19 mouse cellular contexts compared by ENCODE assay signal in genomic region chr5:115500383-115500935, GRCm38 (mm10). TPM values are rescaled to one million over a fixed set of nuclear protein-coding genes. Genes with fewer than 3 reads are reported as not detected.
DNase-seq lines count a peak whose midpoint lies in the region; ATAC-seq and TF ChIP-seq lines count a peak whose summit lies in the region.
"Had no signal": no experiment of that assay in that cellular context is flagged by ENCODE, and none has a peak within 500 bp of the region (broad histone marks: within the 10 kb centered on the region; RNA-seq: fewer than 3 reads in every experiment).

No protein-coding gene starts in this region.

- H3K4me2 ChIP-seq in heart, embryonic 12.5 days = no peak overlapping the region
- H3K4me2 ChIP-seq in liver, postnatal 0 days (ENCODE audit: low read depth, low read length) = peak overlapping the region; percentile 44; the same call in 1 of the 2 replicates
- H3K4me2 ChIP-seq in liver, embryonic 11.5 days = no peak overlapping the region
- no peak overlapping the region for H3K4me2 ChIP-seq in forebrain, embryonic 12.5 days
- H3K4me2 ChIP-seq: embryonic facial prominence, embryonic 15.5 days; limb, embryonic 12.5 days; stomach, embryonic 15.5 days had no signal

- no peaks in the 10 kb centered on the region for H3K4me1 ChIP-seq in heart, embryonic 12.5 days (replicated peaks)
- no peaks in the 10 kb centered on the region; the same call in 1 of the 2 replicates for H3K4me1 ChIP-seq in liver, postnatal 0 days (ENCODE audit: insufficient read depth)
- no peaks in the 10 kb centered on the region for H3K4me1 ChIP-seq in liver, embryonic 11.5 days (replicated peaks; ENCODE audit: control insufficient read depth, insufficient read depth, low read length)
- no peaks in the 10 kb centered on the region for H3K4me1 ChIP-seq in forebrain, embryonic 12.5 days
- H3K4me1 ChIP-seq: limb, embryonic 12.5 days; stomach, embryonic 15.5 days had no signal

- H3K9me3 ChIP-seq in heart, embryonic 12.5 days (replicated peaks) = no peaks in the 10 kb centered on the region
- H3K9me3 ChIP-seq in liver, postnatal 0 days (ENCODE audit: low read length) = peaks cover 2% of the 10 kb centered on the region; the same call in 1 of the 2 replicates
- H3K9me3 ChIP-seq in liver, embryonic 11.5 days (ENCODE audit: control insufficient read depth, low read length) = no peaks in the 10 kb centered on the region
- no peaks in the 10 kb centered on the region for H3K9me3 ChIP-seq in forebrain, embryonic 12.5 days
- H3K9me3 ChIP-seq: limb, embryonic 12.5 days; stomach, embryonic 15.5 days had no signal

- peak; percentile 98 for DNase-seq in heart, adult 11 months
- peak; percentile 50 for DNase-seq in liver, postnatal 0 days
- no peak for DNase-seq in liver, embryonic 11.5 days (ENCODE audit: low spot score)
- peak; percentile 23 for DNase-seq in adipocyte (ENCODE audit: low spot score)
- no peak for DNase-seq in gastrocnemius, adult 18-20 months (ENCODE audit: low spot score)
- DNase-seq: B cell, adult 2 months; gastrocnemius, postnatal 14 days; heart, postnatal 14 days; thymus, postnatal 4 days had no signal

- 78% methylated on average over 12 of the region's 12 CpGs for WGBS in heart, embryonic 12.5 days
- 54% methylated on average over 12 of the region's 12 CpGs for WGBS in liver, postnatal 0 days (ENCODE audit: insufficient replicate concordance)
- WGBS in liver, embryonic 11.5 days = 68% methylated on average over 12 of the region's 12 CpGs
- 40% methylated on average over 12 of the region's 12 CpGs for whole genome bisulfite sequencing in macrophage (ENCODE audit: missing documents)
- WGBS in forebrain, embryonic 12.5 days = 86% methylated on average over 12 of the region's 12 CpGs

- no peaks in the 10 kb centered on the region for H3K27me3 ChIP-seq in heart, embryonic 12.5 days (replicated peaks)
- H3K27me3 ChIP-seq in liver, postnatal 0 days (ENCODE audit: insufficient read depth, low read length) = no peaks in the 10 kb centered on the region
- H3K27me3 ChIP-seq in liver, embryonic 11.5 days (replicated peaks; ENCODE audit: control insufficient read depth, insufficient read depth, low read length) = no peaks in the 10 kb centered on the region
- H3K27me3 ChIP-seq in forebrain, embryonic 12.5 days = no peaks in the 10 kb centered on the region
- H3K27me3 ChIP-seq: embryonic facial prominence, embryonic 15.5 days; limb, embryonic 12.5 days; stomach, embryonic 15.5 days had no signal

- TF ChIP-seq CTCF in liver, postnatal 0 days (IDR thresholded peaks at IDR 0.05; ENCODE audit: low read depth) = no peak

- H3K27ac ChIP-seq in heart, embryonic 12.5 days (ENCODE audit: poor library complexity, severe bottlenecking) = no peak overlapping the region
- peak overlapping the region; percentile 66 for H3K27ac ChIP-seq in liver, postnatal 0 days (ENCODE audit: low read depth)
- no peak overlapping the region for H3K27ac ChIP-seq in liver, embryonic 11.5 days (ENCODE audit: low read depth, low read length)
- peak overlapping the region; percentile 74 for H3K27ac ChIP-seq in macrophage
- H3K27ac ChIP-seq in forebrain, embryonic 12.5 days = no peak overlapping the region
- H3K27ac ChIP-seq: embryonic facial prominence, embryonic 15.5 days; limb, embryonic 12.5 days; stomach, embryonic 15.5 days had no signal

- TF ChIP-seq EP300 in liver, postnatal 0 days (IDR thresholded peaks at IDR 0.05; ENCODE audit: low read depth) = peak; percentile 48; the same call in 1 of the 2 replicates

- H3K79me2 ChIP-seq in macrophage (ENCODE audit: inconsistent target) = no peaks in the 10 kb centered on the region

- H3K9ac ChIP-seq in heart, embryonic 12.5 days = no peak overlapping the region
- no peak overlapping the region for H3K9ac ChIP-seq in liver, postnatal 0 days (replicated peaks)
- H3K9ac ChIP-seq in liver, embryonic 11.5 days (ENCODE audit: low read depth, low read length) = no peak overlapping the region
- H3K9ac ChIP-seq in forebrain, embryonic 12.5 days = no peak overlapping the region
- H3K9ac ChIP-seq: embryonic facial prominence, embryonic 15.5 days; limb, embryonic 12.5 days; stomach, embryonic 15.5 days had no signal

- H3K36me3 ChIP-seq in heart, embryonic 12.5 days = no peaks in the 10 kb centered on the region
- H3K36me3 ChIP-seq in liver, postnatal 0 days (replicated peaks; ENCODE audit: insufficient read depth, low read length) = no peaks in the 10 kb centered on the region
- H3K36me3 ChIP-seq in liver, embryonic 11.5 days (ENCODE audit: control insufficient read depth, insufficient read depth, low read length) = no peaks in the 10 kb centered on the region
- no peaks in the 10 kb centered on the region for H3K36me3 ChIP-seq in macrophage (ENCODE audit: inconsistent target)
- no peaks in the 10 kb centered on the region for H3K36me3 ChIP-seq in forebrain, embryonic 12.5 days (replicated peaks)
- H3K36me3 ChIP-seq: embryonic facial prominence, embryonic 15.5 days; limb, embryonic 12.5 days; stomach, embryonic 15.5 days had no signal

- no peak overlapping the region for H3K4me3 ChIP-seq in heart, embryonic 12.5 days
- no peak overlapping the region for H3K4me3 ChIP-seq in liver, postnatal 0 days (ENCODE audit: low read depth, low read length)
- H3K4me3 ChIP-seq in liver, embryonic 11.5 days (ENCODE audit: low read depth, low read length) = no peak overlapping the region
- no peak overlapping the region for H3K4me3 ChIP-seq in macrophage (ENCODE audit: inconsistent target)
- no peak overlapping the region for H3K4me3 ChIP-seq in forebrain, embryonic 12.5 days (replicated peaks)
- H3K4me3 ChIP-seq: embryonic facial prominence, embryonic 15.5 days; limb, embryonic 12.5 days; megakaryocyte, embryonic 14.5 days; myocyte; stomach, embryonic 15.5 days had no signal

- ATAC-seq in heart, embryonic 12.5 days (ENCODE audit: insufficient number of reproducible peaks, low FRiP score) = no peak
- ATAC-seq in liver, postnatal 0 days = peak; percentile 50
- ATAC-seq in liver, embryonic 11.5 days (replicated peaks; ENCODE audit: low FRiP score) = no peak
- ATAC-seq in forebrain, embryonic 12.5 days (ENCODE audit: low FRiP score) = no peak
- ATAC-seq: forebrain, embryonic 16.5 days had no signal

RNA-seq across cellular contexts. Expression of gene Pxn, which starts 6.0 kb away (rescaled TPM):
- 41.1 and 41.7 TPM in 2 replicates for polyA plus RNA-seq in heart, embryonic 12.5 days (2016; fragmentation: Nextera tagmentation; extraction: Ambion mirVana)
- 14.9 and 16.3 TPM in 2 replicates for polyA plus RNA-seq in liver, postnatal 0 days (2015; fragmentation: Nextera tagmentation; extraction: Ambion mirVana)
- polyA plus RNA-seq in liver, embryonic 11.5 days (2014; fragmentation: Nextera tagmentation; extraction: Ambion mirVana) = 12.4 and 14.0 TPM in 2 replicates
- 100 to 1,000 TPM; 147 to 750 (median 196) TPM for total RNA-seq in macrophage (2018; cell fraction: chromatin; rRNA removed)
- 100 to 1,000 TPM in 5 of 26 experiments, 10 to 100 TPM in 21; 72.4 to 157 (median 88.1) TPM for total RNA-seq in macrophage (2018; cell fraction: cytosol; rRNA removed)
- total RNA-seq in macrophage (2018; cell fraction: nucleus; rRNA removed) = 100 to 1,000 TPM; 108 to 337 (median 136) TPM
- 48.5 to 74.5 TPM (median 67.7 TPM) in 3 replicates for polyA plus RNA-seq in macrophage (2018)
- polyA plus RNA-seq in forebrain, embryonic 12.5 days (2016; fragmentation: Nextera tagmentation; extraction: Ambion mirVana) = 24.6 and 25.3 TPM in 2 replicates
- total RNA-seq in gastrocnemius, adult 18-20 months (2021) = 10 to 100 TPM; 87.2 to 94.2 TPM

RNA-seq across cellular contexts. Expression of gene Sirt4, which starts 15.9 kb away (rescaled TPM):
- polyA plus RNA-seq in heart, embryonic 12.5 days (2016; fragmentation: Nextera tagmentation; extraction: Ambion mirVana) = 14.7 and 18.0 TPM in 2 replicates
- 3.5 and 3.9 TPM in 2 replicates for polyA plus RNA-seq in liver, postnatal 0 days (2015; fragmentation: Nextera tagmentation; extraction: Ambion mirVana)
- 14.8 and 15.2 TPM in 2 replicates for polyA plus RNA-seq in liver, embryonic 11.5 days (2014; fragmentation: Nextera tagmentation; extraction: Ambion mirVana)
- 10 to 100 TPM in 24 of 26 experiments, 1 to 10 TPM in 2; 6.2 to 80.4 (median 31.0) TPM for total RNA-seq in macrophage (2018; cell fraction: chromatin; rRNA removed)
- total RNA-seq in macrophage (2018; cell fraction: cytosol; rRNA removed) = 10 to 100 TPM in 4 of 26 experiments, 1 to 10 TPM in 22; 2.0 to 12.0 (median 7.2) TPM
- 10 to 100 TPM in 25 of 26 experiments, 1 to 10 TPM in 1; 4.8 to 59.3 (median 25.2) TPM for total RNA-seq in macrophage (2018; cell fraction: nucleus; rRNA removed)
- 6.7 to 11.2 TPM (median 7.2 TPM) in 3 replicates for polyA plus RNA-seq in macrophage (2018)
- 20.0 and 23.2 TPM in 2 replicates for polyA plus RNA-seq in forebrain, embryonic 12.5 days (2016; fragmentation: Nextera tagmentation; extraction: Ambion mirVana)
- 10 to 100 TPM; 14.8 to 16.5 TPM for total RNA-seq in gastrocnemius, adult 18-20 months (2021)

RNA-seq across cellular contexts. Expression of gene Pla2g1b, which starts 34.4 kb away (rescaled TPM):
- polyA plus RNA-seq in heart, embryonic 12.5 days (2016; fragmentation: Nextera tagmentation; extraction: Ambion mirVana) = 0.72 and 1.3 TPM in 2 replicates
- polyA plus RNA-seq in liver, postnatal 0 days (2015; fragmentation: Nextera tagmentation; extraction: Ambion mirVana) = not detected in 2 replicates
- 0.89 and 1.2 TPM in 2 replicates for polyA plus RNA-seq in liver, embryonic 11.5 days (2014; fragmentation: Nextera tagmentation; extraction: Ambion mirVana)
- total RNA-seq in macrophage (2018; cell fraction: chromatin; rRNA removed) = not detected
- total RNA-seq in macrophage (2018; cell fraction: cytosol; rRNA removed) = not detected
- total RNA-seq in macrophage (2018; cell fraction: nucleus; rRNA removed) = not detected
- polyA plus RNA-seq in macrophage (2018) = not detected in 3 replicates
- not detected in 2 replicates for polyA plus RNA-seq in forebrain, embryonic 12.5 days (2016; fragmentation: Nextera tagmentation; extraction: Ambion mirVana)
- not detected for total RNA-seq in gastrocnemius, adult 18-20 months (2021)
- total RNA-seq: gastrocnemius, postnatal 14 days; heart, postnatal 14 days; layer of hippocampus, postnatal 14 days had no signal
- polyA plus RNA-seq: embryonic facial prominence, embryonic 15.5 days; forebrain, embryonic 16.5 days; limb, embryonic 12.5 days; myocyte had no signal

RNA-seq across cellular contexts. Expression of gene Rplp0, which starts 58.8 kb away (rescaled TPM):
- polyA plus RNA-seq in heart, embryonic 12.5 days (2016; fragmentation: Nextera tagmentation; extraction: Ambion mirVana) = 949 and 971 TPM in 2 replicates
- 793 and 822 TPM in 2 replicates for polyA plus RNA-seq in liver, postnatal 0 days (2015; fragmentation: Nextera tagmentation; extraction: Ambion mirVana)
- 2,436 and 2,466 TPM in 2 replicates for polyA plus RNA-seq in liver, embryonic 11.5 days (2014; fragmentation: Nextera tagmentation; extraction: Ambion mirVana)
- 100 to 1,000 TPM in 3 of 26 experiments, 10 to 100 TPM in 23; 33.9 to 262 (median 61.4) TPM for total RNA-seq in macrophage (2018; cell fraction: chromatin; rRNA removed)
- 1,000 to 10,000 TPM in 11 of 26 experiments, 100 to 1,000 TPM in 15; 571 to 1,302 (median 885) TPM for total RNA-seq in macrophage (2018; cell fraction: cytosol; rRNA removed)
- 100 to 1,000 TPM; 118 to 274 (median 175) TPM for total RNA-seq in macrophage (2018; cell fraction: nucleus; rRNA removed)
- 520 to 1,272 TPM (median 1,219 TPM) in 3 replicates for polyA plus RNA-seq in macrophage (2018)
- polyA plus RNA-seq in forebrain, embryonic 12.5 days (2016; fragmentation: Nextera tagmentation; extraction: Ambion mirVana) = 860 and 944 TPM in 2 replicates
- 100 to 1,000 TPM; 617 to 621 TPM for total RNA-seq in gastrocnemius, adult 18-20 months (2021)

Comparison
In these comparisons a context has a peak if more than half of its experiments do, and no peak if none do; other contexts are left out.
1. DNase-seq: peak in heart, adult 11 months (single experiment), liver, postnatal 0 days (single experiment) and adipocyte (single experiment); none in liver, embryonic 11.5 days (single experiment) and gastrocnemius, adult 18-20 months (single experiment).
2. H3K27ac ChIP-seq: peak in liver, postnatal 0 days (single experiment) and macrophage (single experiment); none in heart, embryonic 12.5 days (single experiment), liver, embryonic 11.5 days (single experiment) and forebrain, embryonic 12.5 days (single experiment).